Mouse (Mus musculus) myocyte (in vitro differentiated cells): ENCODE data around the gene Cwh43. TPM values are rescaled to one million over a fixed set of nuclear protein-coding genes. Genes with fewer than 3 reads are reported as not detected.

Source experiments
- H3K27me3 ChIP-seq: one replicate; pipeline ENCODE4 v1.6.1; 2011; ENCODE audit not compliant: control insufficient read depth, insufficient read depth, insufficient read length
- H3K36me3 ChIP-seq: one replicate; pipeline ENCODE4 v1.6.1; 2011; ENCODE audit not compliant: control insufficient read depth, insufficient read depth
- H3K4me2 ChIP-seq: one replicate; pipeline ENCODE4 v1.6.1; 2011; ENCODE audit warnings: low read depth, control low read depth
- H3K4me3 ChIP-seq: one replicate; pipeline ENCODE4 v1.5.1; 2011; ENCODE audit warnings: mild to moderate bottlenecking, control low read depth, moderate library complexity
- H3K79me2 ChIP-seq: one replicate; pipeline ENCODE4 v1.6.1; 2011; ENCODE audit not compliant: control insufficient read depth, insufficient read depth
- H3ac ChIP-seq: one replicate; pipeline ENCODE4 v1.6.1; 2011; ENCODE audit not compliant: control insufficient read depth, insufficient read length
- CEBPB ChIP-seq: IDR thresholded peaks from 2 replicates; pipeline ENCODE4 v1.6.1; 2011; ENCODE audit warnings: mild to moderate bottlenecking, moderate library complexity; ENCODE audit not compliant: poor library complexity, insufficient read depth, severe bottlenecking
- E2F4 ChIP-seq: IDR thresholded peaks from one replicate; pipeline ENCODE4 v1.6.1; 2011; ENCODE audit warnings: mild to moderate bottlenecking, control low read depth, moderate library complexity; ENCODE audit not compliant: insufficient read depth
- MAX ChIP-seq: IDR thresholded peaks from one replicate; pipeline ENCODE4 v1.6.1; 2011; ENCODE audit warnings: low read depth, mild to moderate bottlenecking, control low read depth
- MYOD1 ChIP-seq, 3 experiments: IDR thresholded peaks; one replicate each; pipeline ENCODE4 v1.6.1; 2011; ENCODE audit warnings: control low read depth in 2 of 3, low read depth in 2 of 3, mild to moderate bottlenecking in 2 of 3, moderate library complexity in 1 of 3; ENCODE audit not compliant: insufficient read length in 2 of 3, control insufficient read depth in 1 of 3
- POLR2A ChIP-seq: IDR thresholded peaks from one replicate; pipeline ENCODE4 v1.6.1; 2011; ENCODE audit warnings: low read depth, mild to moderate bottlenecking, control low read depth, moderate library complexity; ENCODE audit not compliant: insufficient read length
- POLR2AphosphoS2 ChIP-seq: IDR thresholded peaks from one replicate; pipeline ENCODE4 v1.6.1; 2011; ENCODE audit warnings: low read depth, control low read depth; ENCODE audit not compliant: insufficient read length
- REST ChIP-seq: IDR thresholded peaks from one replicate; pipeline ENCODE4 v1.6.1; 2011; ENCODE audit warnings: mild to moderate bottlenecking, control low read depth, moderate library complexity; ENCODE audit not compliant: insufficient read depth, insufficient read length
- SRF ChIP-seq: IDR thresholded peaks from one replicate; pipeline ENCODE4 v1.6.1; 2011; ENCODE audit warnings: low read depth; ENCODE audit not compliant: control insufficient read depth, insufficient read length
- TCF12 ChIP-seq: IDR thresholded peaks from one replicate; pipeline ENCODE4 v1.6.1; 2011; ENCODE audit warnings: mild to moderate bottlenecking, control low read depth; ENCODE audit not compliant: poor library complexity, insufficient read depth, severe bottlenecking
- TCF3 ChIP-seq: IDR thresholded peaks from one replicate; pipeline ENCODE4 v1.6.1; 2011; ENCODE audit warnings: low read depth, control low read depth; ENCODE audit not compliant: insufficient read length
- USF1 ChIP-seq: IDR thresholded peaks from one replicate; pipeline ENCODE4 v1.6.1; 2011; ENCODE audit warnings: low read depth, mild to moderate bottlenecking, control low read depth, moderate library complexity
- polyA plus RNA-seq: library from polyadenylated mRNA; unstranded; fragments of >200 nt; fragmentation: generic; extraction: Trizol; gene quantifications from one replicate; pipeline ENCODE4 v1.2.1, GENCODE M21; 2012; ENCODE audit warnings: missing spikeins

Cwh43 gene
- polyA plus RNA-seq, 1 experiment = 0.02 TPM

DNA sequence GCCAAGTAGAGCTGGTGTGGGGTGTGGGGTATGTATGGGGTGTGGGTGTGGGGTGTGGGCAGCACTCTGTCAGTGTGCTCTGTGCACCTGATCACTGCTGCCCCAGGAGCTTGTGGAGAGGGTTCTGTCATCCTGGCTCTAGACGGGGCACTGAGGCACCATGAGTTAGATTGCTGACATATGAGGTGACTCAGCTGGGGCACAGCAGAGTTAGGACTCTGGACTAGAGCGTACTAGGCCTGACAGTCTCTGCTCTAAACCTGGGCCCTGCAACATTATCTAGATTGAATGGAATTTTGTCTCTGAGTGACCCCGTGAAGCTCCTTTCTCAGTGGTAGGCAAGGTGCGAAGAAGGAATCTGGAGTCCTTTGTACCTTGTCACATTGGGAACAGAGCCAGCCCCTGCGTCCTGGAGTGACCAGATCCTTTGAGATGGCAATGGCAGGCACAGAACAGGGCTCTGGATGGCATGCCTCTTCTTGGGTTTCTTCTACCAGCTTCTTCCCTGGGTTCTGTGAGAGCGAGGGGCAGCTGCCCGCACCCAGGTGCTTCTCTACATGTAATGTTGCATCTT is 95.1 kb downstream of the Cwh43 start:
- Histone ChIP-seq H3K79me2 (peaks cover 7% of the 10 kb centered on the region), H3K36me3 (no peaks in the 10 kb centered on the region), H3K27me3 (no peaks in the 10 kb centered on the region), H3K4me2 (no peak overlapping the region), H3K4me3 (no peak overlapping the region), H3ac (no peak overlapping the region)
- no peak for TF ChIP-seq USF1
- TF ChIP-seq TCF3 = no peak
- no peak for TF ChIP-seq SRF
- no peak for TF ChIP-seq POLR2A
- no peak for TF ChIP-seq CEBPB
- no peak for TF ChIP-seq MYOD1 (IDR thresholded peaks at IDR 0.05; ENCODE audit: control insufficient read depth in 1 of 3, insufficient read length in 2 of 3, low read depth in 2 of 3)
- no peak for TF ChIP-seq E2F4
- TF ChIP-seq MAX = no peak
- TF ChIP-seq TCF12 = no peak

DNA sequence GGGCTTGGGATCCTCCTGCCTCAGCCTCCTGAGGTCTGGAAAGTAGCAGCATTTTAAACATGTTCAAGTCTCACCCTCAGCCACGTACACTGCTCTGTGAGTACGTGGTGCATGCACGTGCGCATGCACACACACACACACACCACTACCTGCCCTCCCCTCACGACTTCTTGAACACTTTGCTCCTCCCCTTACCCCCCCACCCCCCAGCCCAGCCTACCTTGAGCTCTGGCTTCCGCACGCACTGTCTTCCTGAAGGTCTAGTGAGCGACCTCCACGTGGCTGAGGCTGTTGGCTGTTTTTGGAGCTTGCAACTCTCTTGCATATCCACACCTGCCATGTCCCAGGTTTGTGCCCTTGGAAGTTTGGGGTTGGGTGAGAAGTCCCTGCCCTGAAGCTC is 96.5 kb downstream of the Cwh43 start:
- H3K27me3 ChIP-seq = no peaks in the 10 kb centered on the region
- no peak overlapping the region for H3ac ChIP-seq
- H3K4me2 ChIP-seq = no peak overlapping the region
- TF ChIP-seq POLR2A = no peak
- TF ChIP-seq REST = no peak
- TF ChIP-seq MYOD1 (IDR thresholded peaks at IDR 0.05; ENCODE audit: control insufficient read depth in 1 of 3, insufficient read length in 2 of 3, low read depth in 2 of 3) = no peak
- TF ChIP-seq POLR2AphosphoS2 = no peak
- TF ChIP-seq SRF = no peak
- TF ChIP-seq CEBPB = no peak
- TF ChIP-seq E2F4 = no peak
- H3K4me3 ChIP-seq = no peak overlapping the region
- H3K36me3 ChIP-seq = no peaks in the 10 kb centered on the region
- H3K79me2 ChIP-seq = peaks cover 2% of the 10 kb centered on the region

Other genes with a start within 250 kb of the Cwh43 start
- gene Fryl, start 149.5 kb upstream of the Cwh43 start, polyA plus RNA-seq = 15.3 TPM
- 213 TPM for gene Ociad1, start 113.3 kb upstream of the Cwh43 start, polyA plus RNA-seq
- gene Ociad2, start 65.0 kb upstream of the Cwh43 start, polyA plus RNA-seq = 4.1 TPM
- 5.3 TPM for gene Dcun1d4, start 74.9 kb downstream of the Cwh43 start, polyA plus RNA-seq
- not detected for gene Lrrc66, start 226.5 kb downstream of the Cwh43 start, polyA plus RNA-seq
- 45.7 TPM for gene Sgcb, start 241.7 kb downstream of the Cwh43 start, polyA plus RNA-seq
- not detected for gene Spata18, start 245.3 kb downstream of the Cwh43 start, polyA plus RNA-seq